Mouse (Mus musculus) retina, adult 2 months (tissue): ENCODE results near the gene Calca.
"Not testable (repeated sequence)": the region's sequence is repeated elsewhere in the genome, so short reads cannot be mapped to it uniquely, and the experiment has no call there.

Experiments
- DNase-seq: peaks from one replicate; pipeline ENCODE4 v3.0.0-alpha.2; 2012; ENCODE audit warnings: low read depth, low spot score

Gene Calca

DNA sequence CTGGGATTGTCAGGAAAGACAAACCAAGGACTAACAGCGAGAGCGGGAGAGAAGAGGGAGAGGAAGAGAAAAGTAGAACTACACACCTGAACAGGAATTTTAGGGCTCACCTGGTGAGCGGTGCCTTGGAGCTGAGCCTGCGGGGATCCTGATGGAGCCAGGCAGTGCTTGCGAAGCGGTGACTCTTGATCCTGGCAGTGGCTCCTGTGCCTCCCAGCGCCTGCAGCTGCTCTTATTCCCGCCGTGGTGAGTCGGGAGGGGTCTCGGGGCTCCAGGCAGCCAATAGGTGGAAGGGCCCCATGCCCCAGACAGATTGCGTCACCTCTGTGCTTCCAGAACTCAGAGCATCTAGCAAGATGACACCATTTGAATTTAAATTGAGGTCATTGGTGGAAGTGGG lies at the start of gene Calca:
Calca (minus strand) TSS at position 256 of the 400 bp plus-strand sequence.
- DNase-seq, result no peak

DNA sequence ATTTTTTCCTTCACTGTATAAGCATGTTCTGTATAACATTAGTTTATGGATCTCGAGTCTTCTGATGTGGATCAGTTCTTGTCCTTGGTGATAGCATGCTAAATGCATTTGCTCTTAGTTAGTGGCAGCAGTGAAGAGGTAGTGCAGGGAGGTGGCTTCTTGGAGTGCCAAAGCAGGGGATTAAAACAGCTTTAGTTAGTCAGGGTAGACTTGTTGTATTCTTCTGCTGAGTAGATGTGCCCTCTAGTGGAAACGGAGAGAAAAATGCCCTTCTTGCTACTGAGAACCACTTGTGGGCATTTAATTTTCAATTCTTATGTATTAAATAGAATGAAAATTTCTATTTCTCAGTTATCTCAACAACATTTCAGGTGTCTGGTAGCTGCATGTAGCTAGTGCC lies 36.5 kb upstream of the Calca start:
- DNase-seq, result no peak

DNA sequence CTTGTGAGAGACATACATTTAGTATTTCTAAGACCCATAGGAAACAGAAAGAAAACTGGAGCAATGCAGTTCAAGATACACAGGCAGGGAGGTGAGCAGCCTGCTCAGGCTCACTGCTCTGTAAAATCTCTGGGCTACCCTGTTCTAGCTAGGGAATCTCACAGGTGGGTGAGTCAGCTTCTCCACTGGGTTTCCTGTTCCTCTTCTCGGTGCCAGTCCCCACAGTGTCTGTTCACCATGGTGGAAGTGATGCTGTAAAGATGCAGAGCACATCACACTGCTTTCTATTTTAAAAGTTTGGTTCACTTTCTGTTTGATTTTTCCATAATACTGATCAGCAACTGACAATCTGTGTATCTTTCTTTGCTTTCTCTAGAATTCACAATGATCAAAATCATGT lies 35.2 kb upstream of the Calca start:
- DNase-seq, result no peak

DNA sequence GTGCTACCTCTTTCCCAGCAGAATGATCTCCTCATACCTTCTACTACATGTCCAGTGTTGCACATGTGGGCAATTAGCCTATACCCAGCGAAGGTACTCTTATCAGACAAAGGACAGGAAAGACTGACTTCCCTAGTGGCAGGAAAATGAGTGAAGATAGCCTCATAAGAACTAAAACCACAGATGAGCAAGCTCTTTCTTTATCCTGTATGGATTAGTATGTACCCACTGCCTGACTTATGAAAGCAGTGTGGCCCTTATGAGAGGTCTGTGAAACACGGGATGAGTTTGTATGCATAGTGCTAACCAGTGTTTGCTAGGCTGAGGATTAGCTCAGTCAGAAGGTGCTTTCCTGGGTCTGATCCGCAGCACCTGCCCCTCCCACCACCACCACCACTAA lies 13.6 kb upstream of the Calca start:
- no peak for DNase-seq

DNA sequence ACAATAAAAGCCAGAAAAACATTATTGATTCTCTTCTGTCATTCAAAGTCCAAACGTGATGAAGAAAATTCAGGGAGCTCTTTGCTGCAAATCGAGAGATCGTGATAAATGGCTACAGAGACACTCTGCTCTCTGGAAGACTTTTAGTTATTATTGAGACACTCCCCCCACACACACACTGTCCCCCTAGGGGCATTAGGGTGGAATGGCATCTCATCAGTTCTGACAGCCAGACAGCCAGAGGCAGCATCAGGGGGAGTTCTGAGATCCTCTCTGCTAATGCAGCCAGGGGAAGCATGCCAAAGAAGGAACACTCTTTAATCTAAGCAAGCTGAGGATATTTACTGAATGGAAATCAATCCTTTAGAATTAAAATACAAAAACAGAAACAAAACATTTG lies 12.6 kb upstream of the Calca start:
- DNase-seq, result no peak

DNA sequence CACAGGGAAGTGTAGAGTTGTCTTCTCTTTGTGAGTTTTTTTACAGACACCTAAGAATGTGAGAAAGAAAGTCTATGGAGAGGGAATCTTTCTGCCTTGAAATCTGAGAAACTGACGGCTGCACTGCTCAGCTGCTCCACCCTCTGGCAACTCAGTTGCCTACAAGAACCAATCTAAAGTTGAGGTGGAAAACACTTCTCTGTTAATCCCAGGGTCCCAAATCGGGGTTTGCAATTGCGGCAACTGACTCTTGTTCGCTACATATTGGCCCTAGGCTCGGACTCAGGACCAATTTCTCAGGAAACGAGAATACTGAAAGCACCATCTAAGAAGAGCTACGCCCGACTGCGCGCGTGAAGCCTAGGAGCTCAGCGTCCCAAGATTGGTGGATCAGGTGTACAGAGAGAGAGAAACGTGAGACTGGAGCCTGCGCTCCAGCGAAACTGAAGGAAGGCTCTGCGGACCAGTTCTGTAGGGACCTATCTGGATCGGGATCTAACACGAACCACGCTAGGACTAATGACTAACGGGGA lies 522 bp downstream of the Calca start:
- no peak for DNase-seq

DNA sequence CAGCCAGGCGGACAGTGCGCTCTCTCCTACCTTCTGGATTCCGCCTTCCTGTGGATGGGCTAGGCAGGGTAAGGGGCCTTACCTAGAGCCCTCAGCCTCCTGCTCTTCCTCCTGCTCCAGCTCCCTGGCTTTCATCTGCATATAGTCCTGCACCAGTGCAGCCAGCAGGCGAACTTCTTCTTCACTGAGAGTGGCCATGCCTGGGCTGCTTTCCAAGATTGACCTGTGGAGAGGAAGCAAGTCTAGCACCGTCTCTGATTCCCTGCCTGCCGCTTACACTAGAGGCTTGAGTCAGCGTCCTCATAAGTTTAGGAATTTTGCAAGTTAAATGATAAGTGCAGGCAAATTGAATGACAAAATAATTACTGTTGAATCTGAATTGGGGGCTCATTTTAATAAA lies 1.8 kb downstream of the Calca start:
- no peak for DNase-seq

DNA sequence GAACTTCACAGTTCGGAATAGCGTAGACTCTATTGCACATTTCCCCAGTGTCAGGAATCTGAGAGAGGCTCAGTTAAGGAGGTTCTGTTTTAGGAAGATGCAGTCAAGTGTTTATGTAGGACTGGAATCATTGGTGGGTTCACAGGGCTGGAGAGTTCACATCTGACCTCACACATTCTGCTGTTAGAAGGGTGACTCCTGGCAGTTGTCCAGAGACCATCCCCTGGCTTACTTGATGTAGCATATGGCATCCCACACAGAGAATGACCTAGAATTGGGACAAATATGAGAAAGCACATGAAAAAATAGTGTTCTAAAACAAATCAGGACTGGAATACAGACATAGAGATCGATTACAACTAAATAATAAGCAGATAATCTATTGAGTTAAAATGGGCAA lies 10.2 kb downstream of the Calca start:
- no peak for DNase-seq

DNA sequence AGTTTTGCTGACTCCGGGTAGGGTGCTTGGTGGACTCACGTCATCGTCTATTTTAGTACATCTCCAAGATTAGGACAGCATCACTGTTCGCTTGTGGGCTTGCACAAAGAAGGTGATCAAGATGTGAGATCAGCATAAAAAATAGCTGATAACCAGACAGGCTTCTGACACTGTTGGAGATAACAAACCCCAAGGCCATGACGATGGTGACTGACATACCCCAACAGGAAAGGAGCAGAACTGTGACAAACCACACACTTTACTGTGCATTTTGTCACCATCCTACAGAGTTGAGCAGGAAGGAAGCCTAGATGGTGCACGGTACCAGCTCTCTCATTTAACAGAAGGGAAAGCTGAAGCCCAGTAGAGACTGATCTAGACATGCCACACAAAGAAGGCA lies 19.4 kb downstream of the Calca start:
- no peak for DNase-seq

DNA sequence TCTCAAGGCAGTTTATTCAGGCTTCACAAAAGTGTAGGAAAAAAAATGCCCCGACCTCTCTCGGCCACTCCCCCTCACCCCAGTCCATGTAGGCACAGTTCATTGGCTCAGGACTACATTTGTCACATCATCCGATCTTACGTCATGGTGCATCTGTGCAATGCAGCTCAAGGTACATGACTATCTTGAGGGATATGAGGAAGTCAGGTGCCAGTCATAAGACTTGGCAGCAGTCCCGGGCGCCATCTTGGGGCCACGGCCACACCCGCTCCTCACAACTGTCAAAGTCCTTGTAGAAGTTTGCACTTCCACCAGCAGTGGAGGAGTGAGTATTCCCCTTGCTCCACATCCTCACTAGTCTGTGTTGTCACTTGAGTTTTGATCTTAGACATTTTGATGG lies 41.8 kb downstream of the Calca start:
- DNase-seq, result not testable (repeated sequence)

DNA sequence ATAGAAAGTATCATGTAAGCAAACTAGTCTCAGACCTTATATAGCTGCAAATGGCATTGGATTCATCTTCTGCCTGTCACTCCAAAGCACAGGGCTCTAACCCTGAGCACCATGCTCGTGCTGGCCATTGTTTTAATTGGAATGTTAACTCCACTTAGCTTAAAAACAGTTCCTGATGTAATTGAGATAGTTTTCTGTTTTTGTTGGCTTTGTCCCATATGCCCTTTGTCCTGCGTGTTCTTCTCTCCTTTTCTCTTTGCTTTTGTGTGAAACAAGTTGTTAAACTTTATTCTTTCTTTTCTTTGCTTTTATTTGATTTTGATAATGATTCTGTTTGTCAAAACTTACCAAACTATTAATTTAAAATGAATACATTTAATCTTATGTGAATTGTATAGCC lies 53.7 kb downstream of the Calca start:
- no peak for DNase-seq
